Mouse (Mus musculus): ENCODE results near the gene Spns1. TPM values are rescaled to one million over a fixed set of nuclear protein-coding genes. Genes with fewer than 3 reads are reported as not detected.

Spns1 gene
- polyA plus RNA-seq, 1 experiment from 2014 or later, result 78.9 TPM

- Histone ChIP-seq H3K27ac (ENCODE audit: low read length) (no peak overlapping the region), H3K9me3 (ENCODE audit: low read length) (no peaks in the 10 kb centered on the region), H3K36me3 (ENCODE audit: insufficient read depth, low read length) (no peaks in the 10 kb centered on the region), H3K27me3 (ENCODE audit: insufficient read depth, low read length) (no peaks in the 10 kb centered on the region), H3K4me3 (ENCODE audit: low read length) (no peak overlapping the region), H3K4me2 (replicated peaks; ENCODE audit: low read depth, low read length) (no peak overlapping the region), H3K9ac (replicated peaks; ENCODE audit: low read length) (no peak overlapping the region), H3K4me1 (ENCODE audit: insufficient read depth, low read length) (no peaks in the 10 kb centered on the region)
- ATAC-seq (ENCODE audit: low FRiP score, low TSS enrichment), result no peak
- 52% methylated on average over 1 of the region's 1 CpGs for WGBS
These were observed 30.2 kb downstream of the Spns1 start for GRCm38 (mm10) chr7:126347098-126347497.

DNA sequence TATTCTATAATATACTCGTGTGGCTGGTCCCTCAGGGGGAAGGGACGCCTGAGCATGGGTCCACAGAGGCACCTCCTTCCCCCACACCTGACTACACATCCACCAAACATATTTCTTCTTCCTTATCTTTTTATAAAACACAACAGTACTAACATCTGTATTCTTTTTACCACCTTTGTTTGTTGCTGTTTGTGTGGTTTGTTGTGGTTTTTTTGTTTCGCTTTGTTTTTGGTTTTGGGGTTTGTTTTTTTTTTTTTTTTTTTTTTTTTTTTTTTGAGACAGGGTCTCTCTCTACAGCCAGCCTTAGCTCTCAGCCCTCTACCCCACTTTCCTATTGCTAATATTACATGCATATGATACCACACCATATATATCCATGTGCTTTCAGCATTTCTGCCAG lies 31.3 kb downstream of the Spns1 start:
- Histone ChIP-seq H3K27me3 (ENCODE audit: insufficient read depth, low read length) (no peaks in the 10 kb centered on the region), H3K36me3 (ENCODE audit: insufficient read depth, low read length) (no peaks in the 10 kb centered on the region), H3K4me1 (ENCODE audit: insufficient read depth, low read length) (no peaks in the 10 kb centered on the region), H3K9ac (replicated peaks; ENCODE audit: low read length) (no peak overlapping the region), H3K4me3 (ENCODE audit: low read length) (no peak overlapping the region), H3K27ac (ENCODE audit: low read length) (no peak overlapping the region), H3K4me2 (replicated peaks; ENCODE audit: low read depth, low read length) (no peak overlapping the region), H3K9me3 (ENCODE audit: low read length) (no peaks in the 10 kb centered on the region)
- WGBS, result 53% methylated on average over 3 of the region's 3 CpGs
- no peak for ATAC-seq (ENCODE audit: low FRiP score, low TSS enrichment)

DNA sequence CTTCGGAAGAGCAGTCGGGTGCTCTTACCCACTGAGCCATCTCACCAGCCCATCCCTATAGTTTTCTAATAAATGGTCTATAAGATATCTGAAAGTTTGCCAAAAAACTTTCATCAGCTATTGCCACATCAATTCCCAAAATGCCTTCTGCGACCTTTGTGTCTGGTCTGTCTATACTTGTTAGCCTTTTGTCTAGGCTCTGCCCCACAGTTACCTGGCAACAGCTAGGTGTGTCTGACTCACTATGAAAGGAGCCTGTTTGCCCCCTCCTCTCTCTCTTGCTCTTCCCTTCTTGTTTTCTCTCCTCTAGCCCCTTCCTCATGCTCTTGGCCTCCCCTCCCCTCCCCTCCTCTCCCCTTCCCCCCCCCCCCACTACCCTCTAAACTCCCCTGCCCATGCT lies 31.7 kb downstream of the Spns1 start:
- H3K9me3 ChIP-seq (ENCODE audit: low read length), result no peaks in the 10 kb centered on the region
- H3K4me3 ChIP-seq (ENCODE audit: low read length), result no peak overlapping the region
- no peaks in the 10 kb centered on the region for H3K36me3 ChIP-seq (ENCODE audit: insufficient read depth, low read length)
- WGBS, result 70% methylated on average over 3 of the region's 3 CpGs
- no peak overlapping the region for H3K4me2 ChIP-seq (replicated peaks; ENCODE audit: low read depth, low read length)
- no peaks in the 10 kb centered on the region for H3K27me3 ChIP-seq (ENCODE audit: insufficient read depth, low read length)
- ATAC-seq (ENCODE audit: low FRiP score, low TSS enrichment), result no peak
- no peak overlapping the region for H3K9ac ChIP-seq (replicated peaks; ENCODE audit: low read length)
- no peak overlapping the region for H3K27ac ChIP-seq (ENCODE audit: low read length)
- H3K4me1 ChIP-seq (ENCODE audit: insufficient read depth, low read length), result no peaks in the 10 kb centered on the region

- Histone ChIP-seq H3K27ac (ENCODE audit: low read length) (peak overlapping the region; percentile 38; the same call in 1 of the 2 replicates), H3K4me3 (ENCODE audit: low read length) (no peak overlapping the region), H3K4me2 (replicated peaks; ENCODE audit: low read depth, low read length) (no peak overlapping the region), H3K9ac (replicated peaks; ENCODE audit: low read length) (no peak overlapping the region), H3K4me1 (ENCODE audit: insufficient read depth, low read length) (no peaks in the 10 kb centered on the region), H3K27me3 (ENCODE audit: insufficient read depth, low read length) (no peaks in the 10 kb centered on the region), H3K9me3 (ENCODE audit: low read length) (no peaks in the 10 kb centered on the region), H3K36me3 (ENCODE audit: insufficient read depth, low read length) (no peaks in the 10 kb centered on the region)
- 43% methylated on average over 6 of the region's 6 CpGs for WGBS
- ATAC-seq (ENCODE audit: low FRiP score, low TSS enrichment), result no peak
These were observed 36.4 kb downstream of the Spns1 start for GRCm38 (mm10) chr7:126340896-126341295.

GRCm38 (mm10) chr7:126340206-126340618 lies 37.0 kb downstream of the Spns1 start:
- Histone ChIP-seq H3K9ac (replicated peaks; ENCODE audit: low read length) (0 out of 2 replicates have a peak overlapping the region, but pooled peaks have one; percentile 1), H3K27ac (ENCODE audit: low read length) (no peak overlapping the region), H3K4me2 (replicated peaks; ENCODE audit: low read depth, low read length) (no peak overlapping the region), H3K27me3 (ENCODE audit: insufficient read depth, low read length) (no peaks in the 10 kb centered on the region), H3K4me1 (ENCODE audit: insufficient read depth, low read length) (no peaks in the 10 kb centered on the region), H3K9me3 (ENCODE audit: low read length) (no peaks in the 10 kb centered on the region), H3K36me3 (ENCODE audit: insufficient read depth, low read length) (no peaks in the 10 kb centered on the region), H3K4me3 (ENCODE audit: low read length) (no peak overlapping the region)
- peak; percentile 76 for ATAC-seq (ENCODE audit: low FRiP score, low TSS enrichment)
- WGBS, result 51% methylated on average over 6 of the region's 6 CpGs

DNA sequence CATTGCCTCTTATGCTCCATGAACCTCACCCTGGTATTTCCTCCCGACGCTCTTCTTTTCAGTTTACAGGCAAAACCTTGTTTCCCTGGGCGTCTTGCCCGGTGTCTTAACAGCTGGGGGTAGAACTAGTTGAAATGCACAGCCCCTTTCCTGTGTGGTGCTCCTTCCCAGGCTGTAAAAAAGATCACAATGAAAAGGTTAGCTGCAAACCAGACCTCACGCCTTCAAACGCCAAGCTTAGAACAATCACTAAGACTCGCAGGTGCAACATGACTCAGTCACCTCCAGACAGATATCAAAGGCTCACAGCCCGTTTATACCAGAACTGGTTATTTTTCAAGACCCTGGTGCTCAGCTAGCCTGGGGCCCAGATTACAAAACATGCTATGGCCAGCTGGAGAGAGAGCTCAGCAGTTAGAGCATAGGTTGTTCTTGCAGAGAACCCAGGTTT lies 37.7 kb downstream of the Spns1 start:
- Histone ChIP-seq H3K9ac (replicated peaks; ENCODE audit: low read length) (no peak overlapping the region), H3K36me3 (ENCODE audit: insufficient read depth, low read length) (no peaks in the 10 kb centered on the region), H3K4me1 (ENCODE audit: insufficient read depth, low read length) (no peaks in the 10 kb centered on the region), H3K27me3 (ENCODE audit: insufficient read depth, low read length) (no peaks in the 10 kb centered on the region), H3K4me2 (replicated peaks; ENCODE audit: low read depth, low read length) (no peak overlapping the region), H3K27ac (ENCODE audit: low read length) (no peak overlapping the region), H3K9me3 (ENCODE audit: low read length) (no peaks in the 10 kb centered on the region), H3K4me3 (ENCODE audit: low read length) (no peak overlapping the region)
- ATAC-seq (ENCODE audit: low FRiP score, low TSS enrichment), result no peak
- 66% methylated on average over 8 of the region's 8 CpGs for WGBS

GRCm38 (mm10) chr7:126338906-126339305 lies 38.3 kb downstream of the Spns1 start:
- H3K4me1 ChIP-seq (ENCODE audit: insufficient read depth, low read length), result no peaks in the 10 kb centered on the region
- no peak overlapping the region for H3K4me2 ChIP-seq (replicated peaks; ENCODE audit: low read depth, low read length)
- WGBS, result 82% methylated on average over 8 of the region's 8 CpGs
- H3K9ac ChIP-seq (replicated peaks; ENCODE audit: low read length), result no peak overlapping the region
- H3K27ac ChIP-seq (ENCODE audit: low read length), result no peak overlapping the region
- H3K9me3 ChIP-seq (ENCODE audit: low read length), result no peaks in the 10 kb centered on the region
- H3K4me3 ChIP-seq (ENCODE audit: low read length), result no peak overlapping the region
- no peaks in the 10 kb centered on the region for H3K36me3 ChIP-seq (ENCODE audit: insufficient read depth, low read length)
- no peaks in the 10 kb centered on the region for H3K27me3 ChIP-seq (ENCODE audit: insufficient read depth, low read length)
- ATAC-seq (ENCODE audit: low FRiP score, low TSS enrichment), result no peak

DNA sequence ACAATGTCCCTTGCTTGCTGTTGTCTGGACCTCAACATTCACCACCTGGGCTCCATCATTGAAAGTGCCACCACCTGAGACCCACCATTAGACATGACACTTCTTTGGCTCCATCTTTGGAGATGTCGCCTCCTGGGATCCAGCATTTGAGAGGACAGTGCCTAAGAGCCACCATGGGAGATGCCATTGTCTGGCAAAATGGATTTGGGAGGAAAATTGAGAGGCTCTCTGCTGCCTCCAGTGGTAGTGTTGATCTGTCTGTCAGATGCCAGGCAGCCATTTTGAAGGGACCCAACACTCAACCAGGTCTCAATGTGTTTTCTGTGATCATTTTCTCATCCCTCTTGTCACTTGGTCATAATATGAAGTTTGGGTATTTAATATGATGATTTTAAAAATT lies 41.7 kb downstream of the Spns1 start:
- no peaks in the 10 kb centered on the region for H3K9me3 ChIP-seq (ENCODE audit: low read length)
- H3K4me2 ChIP-seq (replicated peaks; ENCODE audit: low read depth, low read length), result no peak overlapping the region
- no peaks in the 10 kb centered on the region for H3K4me1 ChIP-seq (ENCODE audit: insufficient read depth, low read length)
- no peak overlapping the region for H3K9ac ChIP-seq (replicated peaks; ENCODE audit: low read length)
- no peak overlapping the region for H3K4me3 ChIP-seq (ENCODE audit: low read length)
- no peaks in the 10 kb centered on the region for H3K27me3 ChIP-seq (ENCODE audit: insufficient read depth, low read length)
- no peak for ATAC-seq (ENCODE audit: low FRiP score, low TSS enrichment)
- WGBS, result 83% methylated on average over 1 of the region's 1 CpGs
- no peak overlapping the region for H3K27ac ChIP-seq (ENCODE audit: low read length)
- H3K36me3 ChIP-seq (ENCODE audit: insufficient read depth, low read length), result no peaks in the 10 kb centered on the region

DNA sequence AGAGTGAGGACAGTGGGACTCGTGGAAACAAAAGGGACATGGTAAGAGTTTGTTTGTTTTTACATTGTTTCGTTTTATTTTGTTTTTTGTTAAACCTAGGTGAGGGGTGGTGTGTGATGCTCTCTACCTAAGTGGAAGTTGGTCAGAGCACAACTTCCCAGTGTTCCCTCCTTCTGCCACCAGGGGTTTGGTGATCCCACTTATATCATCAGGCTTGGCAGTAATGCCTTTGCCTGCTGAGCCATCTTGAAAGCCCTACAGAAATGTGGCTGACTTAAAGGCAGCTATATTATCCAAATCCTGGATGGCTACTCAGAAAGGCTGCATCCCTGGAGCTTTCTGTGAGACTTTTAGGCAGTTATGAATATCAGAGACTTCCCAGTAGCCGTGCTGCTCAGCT lies 44.6 kb downstream of the Spns1 start:
- H3K36me3 ChIP-seq (ENCODE audit: insufficient read depth, low read length), result no peaks in the 10 kb centered on the region
- H3K27ac ChIP-seq (ENCODE audit: low read length), result no peak overlapping the region
- H3K9ac ChIP-seq (replicated peaks; ENCODE audit: low read length), result no peak overlapping the region
- H3K4me1 ChIP-seq (ENCODE audit: insufficient read depth, low read length), result no peaks in the 10 kb centered on the region
- H3K4me2 ChIP-seq (replicated peaks; ENCODE audit: low read depth, low read length), result no peak overlapping the region
- H3K27me3 ChIP-seq (ENCODE audit: insufficient read depth, low read length), result no peaks in the 10 kb centered on the region
- 74% methylated on average over 3 of the region's 3 CpGs for WGBS
- no peak for ATAC-seq (ENCODE audit: low FRiP score, low TSS enrichment)
- H3K4me3 ChIP-seq (ENCODE audit: low read length), result no peak overlapping the region
- no peaks in the 10 kb centered on the region for H3K9me3 ChIP-seq (ENCODE audit: low read length)

DNA sequence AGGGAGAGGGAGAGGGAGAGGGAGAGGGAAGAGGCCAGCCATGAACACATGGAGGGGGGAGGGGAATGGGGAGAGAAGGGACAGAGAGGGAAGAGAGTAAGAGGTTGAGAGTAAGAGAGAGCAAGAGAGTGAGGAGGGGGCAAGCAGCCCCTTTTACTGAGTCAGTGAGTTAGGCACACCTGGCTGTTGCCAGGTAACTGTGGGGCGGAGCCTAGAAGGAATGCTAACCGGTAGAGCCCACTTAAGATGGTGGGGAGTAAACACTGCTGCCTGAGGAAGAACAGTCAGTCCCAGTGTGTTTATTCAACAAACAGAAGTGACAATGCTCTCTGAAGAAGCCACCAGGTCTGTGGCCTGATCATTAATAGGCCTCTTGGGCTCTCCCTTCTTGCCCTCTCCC lies 46.6 kb downstream of the Spns1 start:
- Histone ChIP-seq H3K9me3 (ENCODE audit: low read length) (no peaks in the 10 kb centered on the region), H3K4me1 (ENCODE audit: insufficient read depth, low read length) (no peaks in the 10 kb centered on the region), H3K27ac (ENCODE audit: low read length) (no peak overlapping the region), H3K4me2 (replicated peaks; ENCODE audit: low read depth, low read length) (no peak overlapping the region), H3K36me3 (ENCODE audit: insufficient read depth, low read length) (no peaks in the 10 kb centered on the region), H3K9ac (replicated peaks; ENCODE audit: low read length) (no peak overlapping the region), H3K27me3 (ENCODE audit: insufficient read depth, low read length) (0 out of 2 replicates have a peak, but pooled peaks cover 6% of the 10 kb centered on the region), H3K4me3 (ENCODE audit: low read length) (no peak overlapping the region)
- 48% methylated on average over 2 of the region's 2 CpGs for WGBS
- ATAC-seq (ENCODE audit: low FRiP score, low TSS enrichment), result no peak
